Mouse (Mus musculus) liver, embryonic 13.5 days (tissue): ENCODE data around the gene Pparg. TPM values are rescaled to one million over a fixed set of nuclear protein-coding genes. Genes with fewer than 3 reads are reported as not detected.

Source experiments
- ATAC-seq: fragments of 200-750 bp; cut with Nextera tagmentation; 2 replicates; pipeline ENCODE4 v1.8.0; 2017; ENCODE audit warnings: low read depth, mild to moderate bottlenecking, moderate number of reproducible peaks, moderate library complexity
- DNase-seq: peaks from one replicate; pipeline ENCODE4 v3.0.0; 2022
- H3K27ac ChIP-seq: fragments of 300-500 bp; sonication (generic); 2 replicates; pipeline ENCODE4 v1.5.1; 2015; ENCODE audit warnings: moderate library complexity, mild to moderate bottlenecking, inconsistent platforms
- H3K27me3 ChIP-seq: fragments of 300-500 bp; sonication (generic); 2 replicates; pipeline ENCODE4 v1.6.1; 2015; ENCODE audit warnings: mild to moderate bottlenecking, inconsistent platforms
- H3K36me3 ChIP-seq: fragments of 300-500 bp; sonication (generic); 2 replicates; pipeline ENCODE4 v1.6.1; 2015; ENCODE audit warnings: mild to moderate bottlenecking, inconsistent platforms
- H3K4me1 ChIP-seq: fragments of 300-500 bp; sonication (generic); replicated peaks from 2 replicates; pipeline ENCODE4 v1.6.1; 2015; ENCODE audit warnings: inconsistent platforms
- H3K4me2 ChIP-seq: fragments of 300-500 bp; sonication (generic); 2 replicates; pipeline ENCODE4 v1.6.1; 2015; ENCODE audit warnings: inconsistent platforms, mild to moderate bottlenecking, moderate library complexity
- H3K4me3 ChIP-seq: fragments of 300-500 bp; sonication (generic); replicated peaks from 2 replicates; pipeline ENCODE4 v1.5.1; 2015; ENCODE audit warnings: mild to moderate bottlenecking, inconsistent platforms
- H3K9ac ChIP-seq: fragments of 300-500 bp; sonication (generic); 2 replicates; pipeline ENCODE4 v1.6.1; 2015; ENCODE audit warnings: mild to moderate bottlenecking, inconsistent platforms
- H3K9me3 ChIP-seq: fragments of 300-500 bp; sonication (generic); replicated peaks from 2 replicates; pipeline ENCODE4 v1.6.1; 2016; ENCODE audit warnings: inconsistent platforms
- WGBS: fragments of 180-500 bp; shearing (Covaris S2); methylation state at CpG from one replicate; pipeline ENCODE4 v1.1.7; 2015; ENCODE audit not compliant: insufficient replicate concordance; 5-methylcytosine and 5-hydroxymethylcytosine counted together
- polyA plus RNA-seq: library from polyadenylated mRNA; unstranded; fragments of >200 nt; fragmentation: Nextera tagmentation; extraction: Ambion mirVana; gene quantifications from 2 replicates; pipeline ENCODE4 v1.2.1, GENCODE M21; 2015

Gene Pparg
- polyA plus RNA-seq, 1 experiment from 2014 or later, result 1.2 TPM

- no peaks in the 10 kb centered on the region for H3K9me3 ChIP-seq
- WGBS, result 20% methylated on average over 26 of the region's 26 CpGs
- H3K4me3 ChIP-seq, result peak overlapping the region; percentile 31
- H3K9ac ChIP-seq, result 0 out of 2 replicates have a peak overlapping the region, but pooled peaks have one; percentile 41
- H3K4me1 ChIP-seq, result peaks cover 25% of the 10 kb centered on the region
- no peaks in the 10 kb centered on the region for H3K27me3 ChIP-seq
- peak; percentile 45 for DNase-seq
- H3K36me3 ChIP-seq, result no peaks in the 10 kb centered on the region
- H3K27ac ChIP-seq, result no peak overlapping the region
- H3K4me2 ChIP-seq, result peak overlapping the region; percentile 49
- peak; percentile 63 for ATAC-seq
These were observed 178.1 kb downstream of the Pparg start for GRCm38 (mm10) chr6:115538645-115539429.

Other genes starting within 250 kb of the Pparg start
- 0.08 and 0.09 TPM in 2 replicates for gene Syn2, start 226.0 kb upstream of the Pparg start, polyA plus RNA-seq
- gene Gm17482, start 133.6 kb upstream of the Pparg start, polyA plus RNA-seq, result not detected in 2 replicates
- gene Timp4, start 108.7 kb upstream of the Pparg start, polyA plus RNA-seq, result 0.02 and 0.03 TPM in 2 replicates
- 15.6 and 16.8 TPM in 2 replicates for gene Tsen2, start 183.7 kb downstream of the Pparg start, polyA plus RNA-seq
- gene Mkrn2os, start 231.6 kb downstream of the Pparg start, polyA plus RNA-seq, result 6.6 and 7.2 TPM in 2 replicates
- 11.4 and 12.1 TPM in 2 replicates for gene Mkrn2, start 241.0 kb downstream of the Pparg start, polyA plus RNA-seq